Mouse (Mus musculus): ENCODE measurements around the gene Ppa1. TPM values are rescaled to one million over a fixed set of nuclear protein-coding genes. Genes with fewer than 3 reads are reported as not detected.

Gene Ppa1
- polyA plus RNA-seq, 1 experiment from 2014 or later: 247 TPM

Other genes with a start within 250 kb of the Ppa1 start
- not detected in 2 replicates for gene Nodal, start 230.6 kb upstream of the Ppa1 start, polyA plus RNA-seq (2016; fragmentation: Nextera tagmentation; extraction: Ambion mirVana)
- 78.9 and 79.2 TPM in 2 replicates for gene Eif4ebp2, start 195.9 kb upstream of the Ppa1 start, polyA plus RNA-seq (2016; fragmentation: Nextera tagmentation; extraction: Ambion mirVana)
- gene Lrrc20, start 172.8 kb upstream of the Ppa1 start, polyA plus RNA-seq (2016; fragmentation: Nextera tagmentation; extraction: Ambion mirVana): 13.7 and 14.3 TPM in 2 replicates
- gene Npffr1, start 53.1 kb upstream of the Ppa1 start, polyA plus RNA-seq (2016; fragmentation: Nextera tagmentation; extraction: Ambion mirVana): 0.17 and 0.18 TPM in 2 replicates
- 203 and 228 TPM in 2 replicates for gene Sar1a, start 31.7 kb downstream of the Ppa1 start, polyA plus RNA-seq (2016; fragmentation: Nextera tagmentation; extraction: Ambion mirVana)
- 30.9 and 33.2 TPM in 2 replicates for gene Tysnd1, start 47.0 kb downstream of the Ppa1 start, polyA plus RNA-seq (2016; fragmentation: Nextera tagmentation; extraction: Ambion mirVana)
- gene Aifm2, start 66.7 kb downstream of the Ppa1 start, polyA plus RNA-seq (2016; fragmentation: Nextera tagmentation; extraction: Ambion mirVana): 6.7 and 7.3 TPM in 2 replicates
- 359 and 366 TPM in 2 replicates for gene H2afy2, start 135.6 kb downstream of the Ppa1 start, polyA plus RNA-seq (2016; fragmentation: Nextera tagmentation; extraction: Ambion mirVana)

All from midbrain, embryonic 12.5 days (tissue).